ENCODE assay signal across 8 mouse cellular contexts in genomic region chr6:83795492-83795900, GRCm38 (mm10). TPM values are rescaled to one million over a fixed set of nuclear protein-coding genes. Genes with fewer than 3 reads are reported as not detected.
A peak's percentile ranks its signal among the peaks of the same experiment; 100 is the strongest.
DNase-seq lines count a peak whose midpoint lies in the region; ATAC-seq lines count a peak whose summit lies in the region.

No protein-coding gene starts in this region.

- peaks cover 16% of the 10 kb centered on the region for H3K4me1 ChIP-seq in embryonic facial prominence, embryonic 10.5 days
- H3K4me1 ChIP-seq in hindbrain, embryonic 15.5 days (replicated peaks): peaks cover 20% of the 10 kb centered on the region
- peaks cover 5% of the 10 kb centered on the region for H3K4me1 ChIP-seq in limb, embryonic 12.5 days (replicated peaks)
- H3K4me1 ChIP-seq in midbrain, embryonic 11.5 days (ENCODE audit: control insufficient read depth, insufficient read depth, low read length): peaks cover 3% of the 10 kb centered on the region; the same call in 1 of the 2 replicates

- peak overlapping the region; percentile 84 for H3K4me2 ChIP-seq in hindbrain, embryonic 15.5 days
- H3K4me2 ChIP-seq in limb, embryonic 12.5 days: peak overlapping the region; percentile 86
- peak overlapping the region; percentile 97 for H3K4me2 ChIP-seq in midbrain, embryonic 11.5 days

- peak; percentile 31 for ATAC-seq in hindbrain, embryonic 15.5 days (ENCODE audit: low FRiP score, low read depth)
- no peak for ATAC-seq in limb, embryonic 12.5 days (ENCODE audit: insufficient number of reproducible peaks, insufficient read depth, low FRiP score, low TSS enrichment, low read depth)
- ATAC-seq in midbrain, embryonic 11.5 days (ENCODE audit: low FRiP score): no peak
- ATAC-seq in activated CD4-positive, CD25-positive, alpha-beta regulatory T cell, adult 4 months: no peak

- H3K9me3 ChIP-seq in embryonic facial prominence, embryonic 10.5 days: no peaks in the 10 kb centered on the region
- no peaks in the 10 kb centered on the region for H3K9me3 ChIP-seq in hindbrain, embryonic 15.5 days
- H3K9me3 ChIP-seq in limb, embryonic 12.5 days: no peaks in the 10 kb centered on the region
- no peaks in the 10 kb centered on the region for H3K9me3 ChIP-seq in midbrain, embryonic 11.5 days (ENCODE audit: control insufficient read depth, low read length)

- peak; percentile 59 for DNase-seq in urinary bladder, postnatal 14 days (ENCODE audit: low spot score)
- no peak for DNase-seq in urinary bladder, postnatal 10 days (ENCODE audit: low spot score)
- DNase-seq in embryonic facial prominence, embryonic 10.5 days (ENCODE audit: low spot score): no peak
- no peak for DNase-seq in midbrain, embryonic 11.5 days (ENCODE audit: low spot score, missing footprints)
- DNase-seq in ovary, adult 18-20 months (ENCODE audit: low spot score): no peak

- peak overlapping the region; percentile 84 for H3K4me3 ChIP-seq in embryonic facial prominence, embryonic 10.5 days
- peak overlapping the region; percentile 81 for H3K4me3 ChIP-seq in hindbrain, embryonic 15.5 days
- H3K4me3 ChIP-seq in limb, embryonic 12.5 days (replicated peaks): peak overlapping the region; percentile 82
- H3K4me3 ChIP-seq in midbrain, embryonic 11.5 days (ENCODE audit: low read depth, low read length): peak overlapping the region; percentile 68

- H3K9ac ChIP-seq in hindbrain, embryonic 15.5 days: peak overlapping the region; percentile 93
- H3K9ac ChIP-seq in limb, embryonic 12.5 days (replicated peaks): peak overlapping the region; percentile 77
- H3K9ac ChIP-seq in midbrain, embryonic 11.5 days (ENCODE audit: low read length): peak overlapping the region; percentile 84

- H3K27ac ChIP-seq in embryonic facial prominence, embryonic 10.5 days (replicated peaks): peak overlapping the region; percentile 94
- H3K27ac ChIP-seq in hindbrain, embryonic 15.5 days (replicated peaks): peak overlapping the region; percentile 95
- peak overlapping the region; percentile 95 for H3K27ac ChIP-seq in limb, embryonic 12.5 days
- H3K27ac ChIP-seq in midbrain, embryonic 11.5 days (ENCODE audit: low read depth, low read length): peak overlapping the region; percentile 92

- H3K27me3 ChIP-seq in embryonic facial prominence, embryonic 10.5 days (replicated peaks; ENCODE audit: low read depth, poor library complexity, severe bottlenecking): peaks cover 7% of the 10 kb centered on the region; the same call in 1 of the 2 replicates
- H3K27me3 ChIP-seq in hindbrain, embryonic 15.5 days: no peaks in the 10 kb centered on the region
- no peaks in the 10 kb centered on the region for H3K27me3 ChIP-seq in limb, embryonic 12.5 days
- no peaks in the 10 kb centered on the region for H3K27me3 ChIP-seq in midbrain, embryonic 11.5 days (ENCODE audit: control insufficient read depth, insufficient read depth, low read length)

- peaks cover 9% of the 10 kb centered on the region for H3K36me3 ChIP-seq in embryonic facial prominence, embryonic 10.5 days (replicated peaks)
- peaks cover 6% of the 10 kb centered on the region; the same call in 1 of the 2 replicates for H3K36me3 ChIP-seq in hindbrain, embryonic 15.5 days
- peaks cover 18% of the 10 kb centered on the region for H3K36me3 ChIP-seq in limb, embryonic 12.5 days
- no peaks in the 10 kb centered on the region for H3K36me3 ChIP-seq in midbrain, embryonic 11.5 days (ENCODE audit: control insufficient read depth, insufficient read depth, low read length)

- WGBS in embryonic facial prominence, embryonic 10.5 days: 16% methylated on average over 13 of the region's 13 CpGs
- 10% methylated on average over 13 of the region's 13 CpGs for WGBS in hindbrain, embryonic 15.5 days
- 12% methylated on average over 13 of the region's 13 CpGs for WGBS in limb, embryonic 12.5 days
- WGBS in midbrain, embryonic 11.5 days: 22% methylated on average over 13 of the region's 13 CpGs

RNA-seq across cellular contexts. Expression of gene Nagk, which starts 0.7 kb away (rescaled TPM):
- 22.1 and 26.8 TPM in 2 replicates for polyA plus RNA-seq in embryonic facial prominence, embryonic 10.5 days (2016; fragmentation: Nextera tagmentation; extraction: Ambion mirVana)
- 115 and 116 TPM in 2 replicates for polyA plus RNA-seq in hindbrain, embryonic 15.5 days (2015; fragmentation: Nextera tagmentation; extraction: Ambion mirVana)
- polyA plus RNA-seq in limb, embryonic 12.5 days (2016; fragmentation: Nextera tagmentation; extraction: Ambion mirVana): 35.3 and 36.8 TPM in 2 replicates
- 31.8 and 36.1 TPM in 2 replicates for polyA plus RNA-seq in midbrain, embryonic 11.5 days (2014; fragmentation: Nextera tagmentation; extraction: Ambion mirVana)
- polyA plus RNA-seq in activated CD4-positive, CD25-positive, alpha-beta regulatory T cell, adult 4 months (2017; shearing (Covaris generic)): 10 to 100 TPM; 23.0 to 27.9 TPM

RNA-seq across cellular contexts. Expression of gene Tex261, which starts 19.9 kb away (rescaled TPM):
- 76.0 and 79.7 TPM in 2 replicates for polyA plus RNA-seq in embryonic facial prominence, embryonic 10.5 days (2016; fragmentation: Nextera tagmentation; extraction: Ambion mirVana)
- polyA plus RNA-seq in hindbrain, embryonic 15.5 days (2015; fragmentation: Nextera tagmentation; extraction: Ambion mirVana): 61.4 and 73.5 TPM in 2 replicates
- polyA plus RNA-seq in limb, embryonic 12.5 days (2016; fragmentation: Nextera tagmentation; extraction: Ambion mirVana): 76.9 and 79.9 TPM in 2 replicates
- 49.0 and 56.9 TPM in 2 replicates for polyA plus RNA-seq in midbrain, embryonic 11.5 days (2014; fragmentation: Nextera tagmentation; extraction: Ambion mirVana)
- polyA plus RNA-seq in activated CD4-positive, CD25-positive, alpha-beta regulatory T cell, adult 4 months (2017; shearing (Covaris generic)): 10 to 100 TPM; 76.3 to 79.6 TPM

RNA-seq across cellular contexts. Expression of gene Ankrd53, which starts 33.1 kb away (rescaled TPM):
- polyA plus RNA-seq in embryonic facial prominence, embryonic 10.5 days (2016; fragmentation: Nextera tagmentation; extraction: Ambion mirVana): 0.11 and 0.15 TPM in 2 replicates
- 0.21 and 0.27 TPM in 2 replicates for polyA plus RNA-seq in hindbrain, embryonic 15.5 days (2015; fragmentation: Nextera tagmentation; extraction: Ambion mirVana)
- 0.23 and 0.25 TPM in 2 replicates for polyA plus RNA-seq in limb, embryonic 12.5 days (2016; fragmentation: Nextera tagmentation; extraction: Ambion mirVana)
- polyA plus RNA-seq in midbrain, embryonic 11.5 days (2014; fragmentation: Nextera tagmentation; extraction: Ambion mirVana): 0.18 TPM in 1 of 2 replicates, not detected in the other
- not detected for polyA plus RNA-seq in activated CD4-positive, CD25-positive, alpha-beta regulatory T cell, adult 4 months (2017; shearing (Covaris generic))

RNA-seq across cellular contexts. Expression of gene Paip2b, which starts 36.0 kb away (rescaled TPM):
- polyA plus RNA-seq in embryonic facial prominence, embryonic 10.5 days (2016; fragmentation: Nextera tagmentation; extraction: Ambion mirVana): 19.3 and 19.4 TPM in 2 replicates
- polyA plus RNA-seq in hindbrain, embryonic 15.5 days (2015; fragmentation: Nextera tagmentation; extraction: Ambion mirVana): 26.1 and 27.1 TPM in 2 replicates
- 16.6 and 19.2 TPM in 2 replicates for polyA plus RNA-seq in limb, embryonic 12.5 days (2016; fragmentation: Nextera tagmentation; extraction: Ambion mirVana)
- polyA plus RNA-seq in midbrain, embryonic 11.5 days (2014; fragmentation: Nextera tagmentation; extraction: Ambion mirVana): 19.7 and 23.9 TPM in 2 replicates
- 10 to 100 TPM; 17.3 to 18.2 TPM for polyA plus RNA-seq in activated CD4-positive, CD25-positive, alpha-beta regulatory T cell, adult 4 months (2017; shearing (Covaris generic))

RNA-seq across cellular contexts. Expression of gene Atp6v1b1, which starts 52.7 kb away (rescaled TPM):
- polyA plus RNA-seq in embryonic facial prominence, embryonic 10.5 days (2016; fragmentation: Nextera tagmentation; extraction: Ambion mirVana): not detected in 2 replicates
- polyA plus RNA-seq in hindbrain, embryonic 15.5 days (2015; fragmentation: Nextera tagmentation; extraction: Ambion mirVana): 0.17 TPM in 1 of 2 replicates, not detected in the other
- not detected in 2 replicates for polyA plus RNA-seq in limb, embryonic 12.5 days (2016; fragmentation: Nextera tagmentation; extraction: Ambion mirVana)
- not detected in 2 replicates for polyA plus RNA-seq in midbrain, embryonic 11.5 days (2014; fragmentation: Nextera tagmentation; extraction: Ambion mirVana)
- not detected for polyA plus RNA-seq in activated CD4-positive, CD25-positive, alpha-beta regulatory T cell, adult 4 months (2017; shearing (Covaris generic))
